Mouse (Mus musculus) thymus, postnatal 0 days (tissue): ENCODE data around the gene Cyp51. TPM values are rescaled to one million over a fixed set of nuclear protein-coding genes. Genes with fewer than 3 reads are reported as not detected.

Source experiments
- polyA plus RNA-seq: library from polyadenylated mRNA; unstranded; fragments of >200 nt; fragmentation: Nextera tagmentation; extraction: Ambion mirVana; gene quantifications from 2 replicates; pipeline ENCODE4 v1.2.1, GENCODE M21; 2015

Cyp51 gene
- polyA plus RNA-seq, 1 experiment from 2014 or later, result 32.7 TPM

Other genes starting within 250 kb of the Cyp51 start
- gene Mterf1a, start 210.8 kb downstream of the Cyp51 start, polyA plus RNA-seq, result 14.0 and 15.4 TPM in 2 replicates
- 88.5 and 118 TPM in 2 replicates for gene Akap9, start 176.7 kb downstream of the Cyp51 start, polyA plus RNA-seq
- gene Mterf1b, start 87.6 kb upstream of the Cyp51 start, polyA plus RNA-seq, result 4.9 and 5.6 TPM in 2 replicates